Mouse (Mus musculus) forelimb bud, embryonic 11.5 days (tissue): ENCODE measurements around the gene Efemp2.
A peak's percentile ranks its signal among the peaks of the same experiment; 100 is the strongest.

Experiments
- DNase-seq: peaks from one replicate; pipeline ENCODE4 v3.0.0-alpha.2; 2012; ENCODE audit warnings: low read depth, low spot score

Gene Efemp2

DNA sequence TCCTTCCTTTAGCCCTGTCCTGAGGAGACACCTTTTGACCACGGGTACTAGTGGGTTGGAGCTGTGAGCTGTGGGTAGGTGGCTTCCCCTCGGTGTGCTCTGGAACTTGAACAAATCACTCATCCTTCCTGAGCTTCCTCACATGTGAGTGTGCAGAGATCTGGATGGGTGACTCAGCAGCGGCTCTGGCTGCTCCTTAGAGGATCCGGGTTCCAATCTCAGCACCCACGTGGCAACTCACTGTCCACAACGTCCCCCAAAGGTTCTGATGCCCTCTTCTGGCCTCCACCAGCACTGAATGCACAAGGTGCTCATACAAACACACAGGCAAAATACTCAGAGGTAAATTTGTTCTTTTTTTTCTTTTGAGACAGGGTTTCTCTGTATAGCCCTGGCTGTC lies 22.0 kb upstream of the Efemp2 start:
- no peak for DNase-seq

DNA sequence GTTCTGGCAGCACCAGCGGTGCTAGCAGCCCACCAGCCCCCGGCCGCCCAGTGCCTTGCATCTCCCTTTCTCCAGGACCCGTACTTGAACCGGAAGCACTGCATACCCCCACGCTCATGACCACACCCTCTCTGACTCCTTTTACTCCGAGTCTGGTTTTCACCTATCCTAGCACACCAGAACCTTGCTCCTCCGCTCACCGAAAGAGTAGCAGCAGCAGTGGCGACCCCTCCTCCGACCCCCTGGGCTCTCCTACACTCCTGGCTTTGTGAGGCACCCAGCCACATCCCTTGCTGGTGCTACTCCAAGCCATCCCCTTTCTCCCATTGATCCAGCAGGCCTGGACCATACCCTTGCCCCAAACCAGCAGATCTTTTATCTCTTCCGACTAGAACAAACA lies 18.7 kb upstream of the Efemp2 start:
- no peak for DNase-seq

DNA sequence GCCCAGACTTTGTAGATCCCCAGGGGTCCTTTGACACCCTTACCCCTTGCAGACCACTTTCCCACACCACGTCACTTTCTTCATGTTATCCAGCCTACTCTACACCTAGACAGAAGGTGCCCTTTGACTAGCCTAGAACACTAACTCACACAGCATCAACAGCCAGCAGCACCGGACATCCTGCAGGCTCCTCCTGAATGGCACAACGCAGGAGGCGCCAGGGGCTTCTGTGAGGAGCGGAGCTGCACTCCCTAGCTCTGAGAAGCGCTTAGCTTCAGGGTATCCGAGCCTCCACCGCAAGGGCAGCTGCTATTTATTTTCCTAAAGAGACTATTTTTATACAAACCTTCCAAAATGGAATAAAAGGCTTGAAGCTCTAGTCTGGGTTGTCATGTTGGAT lies 18.2 kb upstream of the Efemp2 start:
- no peak for DNase-seq

DNA sequence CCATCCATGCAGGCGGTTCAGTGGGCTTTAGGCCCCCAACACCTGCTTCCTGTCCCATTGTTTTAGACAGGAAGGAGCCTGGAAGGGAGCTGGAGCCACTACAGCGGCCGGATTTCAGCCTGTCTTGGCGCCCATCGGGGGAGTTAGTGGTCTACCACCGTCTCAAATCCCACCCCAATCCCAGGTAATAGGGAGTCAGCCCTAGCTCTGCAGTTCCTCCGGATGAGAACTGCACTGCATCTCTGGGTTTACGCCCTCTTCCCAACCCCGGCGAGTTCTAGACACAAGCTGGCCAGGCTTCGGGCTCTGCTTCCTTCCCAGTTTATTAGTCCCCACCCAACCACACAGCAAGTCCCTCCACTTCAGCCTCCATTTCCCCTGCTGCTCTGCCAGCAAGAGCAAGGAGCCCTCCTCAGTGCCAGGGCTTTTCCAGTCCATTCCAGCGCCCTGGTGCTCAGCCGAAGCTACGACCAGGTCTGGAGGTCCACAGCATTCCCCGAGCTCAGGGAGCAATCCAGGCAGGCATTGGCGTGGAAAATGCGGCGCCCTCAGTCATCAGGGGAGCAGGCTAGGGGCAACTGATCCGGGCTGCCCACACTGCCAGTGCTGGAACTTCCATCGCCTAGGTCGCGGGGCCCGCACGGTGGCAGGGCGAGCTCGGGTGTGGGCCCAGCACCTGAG lies 17.4 kb upstream of the Efemp2 start:
- peak; percentile 14 for DNase-seq

DNA sequence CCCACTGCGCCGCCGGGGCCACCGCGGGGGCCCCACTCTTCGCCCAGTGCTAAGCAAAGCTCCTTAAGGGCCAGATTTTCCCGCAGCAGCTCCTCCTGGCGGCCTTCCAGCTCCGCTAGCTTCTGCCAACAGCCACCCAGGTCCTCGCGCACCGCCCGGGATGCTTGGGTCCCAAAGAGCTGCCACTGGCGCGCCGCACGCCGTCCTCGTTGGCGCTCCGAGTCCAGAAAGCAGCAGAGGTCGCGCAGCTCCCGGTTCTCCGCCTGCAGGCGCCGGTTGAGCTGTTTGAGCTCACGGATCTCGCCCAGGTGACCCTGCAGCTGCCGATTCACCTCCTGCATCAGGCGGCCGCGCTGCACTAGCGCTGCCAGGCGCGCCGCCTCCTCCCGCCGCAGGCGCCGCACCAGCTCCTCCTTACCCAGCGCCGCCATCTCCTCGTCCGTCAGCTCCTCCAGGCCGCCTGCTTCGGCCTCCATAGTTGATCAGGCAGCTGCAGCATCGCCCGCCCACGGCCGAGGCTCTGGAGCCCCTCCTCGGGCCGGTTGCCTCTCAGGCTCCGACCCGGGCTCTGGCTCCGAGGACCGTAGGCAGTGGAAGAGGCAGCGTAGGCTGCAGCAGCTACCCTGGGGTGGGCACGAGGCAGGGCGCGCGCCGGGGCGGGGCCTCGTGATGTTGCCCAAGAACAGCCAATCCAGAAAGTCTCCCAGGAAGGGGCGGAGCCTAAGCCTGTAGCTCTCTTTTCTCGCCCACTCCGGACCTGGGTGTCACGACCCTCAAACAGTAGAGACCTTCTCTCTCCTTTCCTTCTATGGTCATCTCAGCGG lies 16.6 kb upstream of the Efemp2 start:
- peak; percentile 88 for DNase-seq

GRCm38 (mm10) chr19:5457746-5458442 lies 15.9 kb upstream of the Efemp2 start, which contains the start of gene Ccdc85b:
Gene Ccdc85b (minus strand): TSS chr19:5457894.
- no peak for DNase-seq

- DNase-seq = no peak
These were observed 14.7 kb upstream of the Efemp2 start for GRCm38 (mm10) chr19:5459019-5459418.

DNA sequence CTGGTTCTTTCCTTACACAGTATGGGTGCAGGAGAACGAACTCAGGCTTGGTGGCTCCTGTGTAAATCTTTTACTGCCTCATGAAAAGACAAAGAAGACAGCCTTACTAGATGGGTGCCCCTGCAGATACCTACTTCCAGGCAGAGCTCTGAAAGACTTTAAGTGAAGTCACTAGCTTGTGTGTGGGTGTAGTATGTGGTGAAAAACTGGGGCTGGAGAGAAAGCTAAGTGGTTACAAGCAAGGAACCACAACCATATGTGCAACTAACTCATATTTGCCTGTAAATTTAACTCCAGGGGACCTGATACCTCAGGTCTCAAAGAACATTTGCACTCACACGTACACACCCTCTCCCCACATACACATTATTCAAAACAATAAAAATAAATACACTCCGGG lies 13.9 kb upstream of the Efemp2 start:
- DNase-seq = no peak

DNA sequence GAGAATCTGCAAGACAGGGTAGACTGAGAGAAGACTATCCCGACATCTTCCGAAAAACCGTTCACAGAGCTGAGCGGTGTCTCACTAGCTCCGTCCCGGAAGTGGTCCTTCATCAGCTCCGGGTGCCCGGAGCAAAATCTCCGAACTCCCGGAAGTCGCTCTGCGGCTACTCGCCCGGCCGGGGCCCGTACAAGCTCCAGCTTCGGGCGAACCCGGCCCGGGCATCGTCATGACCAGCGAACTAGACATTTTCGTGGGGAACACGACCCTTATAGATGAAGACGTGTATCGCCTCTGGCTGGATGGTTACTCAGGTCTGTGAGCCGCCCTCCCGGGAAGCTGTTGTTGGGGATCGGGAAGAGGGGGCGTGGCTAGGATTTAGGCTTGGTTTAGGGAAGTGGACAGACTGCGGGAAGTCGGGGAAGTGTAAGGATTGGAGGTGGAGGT lies 13.3 kb upstream of the Efemp2 start, which contains the start of gene Fibp:
Gene Fibp, plus strand, starts transcription at position 151 of the 447 bp plus-strand sequence.
- DNase-seq = peak; percentile 92

- no peak for DNase-seq
These were observed 12.3 kb upstream of the Efemp2 start for GRCm38 (mm10) chr19:5461411-5461810.

- no peak for DNase-seq
These were observed 10.5 kb upstream of the Efemp2 start for GRCm38 (mm10) chr19:5463212-5463611.

GRCm38 (mm10) chr19:5463791-5464562 lies 9.8 kb upstream of the Efemp2 start:
- DNase-seq = peak; percentile 85

DNA sequence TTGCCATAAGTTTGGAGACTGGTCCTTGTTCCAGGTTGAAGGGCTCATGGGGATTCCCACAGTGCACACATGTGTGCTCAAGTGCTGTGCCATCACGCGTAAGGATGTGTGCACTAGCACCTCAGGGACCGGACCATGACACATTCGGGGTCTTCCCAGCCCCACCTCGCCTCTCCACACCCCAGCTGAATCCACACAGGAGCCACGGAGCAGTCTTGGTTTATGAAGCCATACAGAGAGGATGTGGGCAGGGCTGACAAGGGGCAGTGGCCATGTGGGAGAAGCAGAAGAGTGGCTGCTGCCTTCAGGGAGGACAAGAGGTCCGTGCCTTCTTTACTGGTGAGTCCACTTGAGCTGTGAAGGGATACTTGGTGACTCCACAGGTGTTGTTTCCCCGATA lies 8.7 kb upstream of the Efemp2 start:
- DNase-seq = no peak

DNA sequence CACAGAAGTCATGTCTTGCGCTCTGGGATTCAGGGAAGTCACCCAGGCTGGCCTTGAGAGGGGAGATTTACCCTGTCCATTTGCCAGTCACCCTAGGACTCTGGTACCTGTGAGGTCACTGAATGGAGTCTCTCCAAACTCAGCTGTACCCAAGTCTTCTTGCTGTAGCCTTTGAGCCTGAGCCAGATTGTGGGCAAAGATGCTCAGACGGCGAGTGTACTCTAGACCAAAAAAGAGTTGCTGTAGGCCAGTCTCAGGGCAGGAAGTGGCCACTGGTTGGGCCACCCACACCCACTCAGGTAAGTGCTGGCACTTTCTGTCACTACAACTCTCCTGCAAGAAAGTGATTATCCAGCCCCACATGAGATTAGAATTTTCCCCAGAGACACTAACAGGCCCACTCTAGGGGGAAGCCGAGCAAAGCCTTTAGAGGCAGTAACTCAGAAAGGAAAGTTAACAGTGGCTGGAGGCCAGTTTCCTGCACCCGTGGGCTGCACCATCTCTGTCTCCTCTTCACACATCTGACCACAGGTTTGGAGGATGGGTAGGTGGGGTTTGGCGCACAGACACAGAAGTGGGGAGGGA lies 6.7 kb upstream of the Efemp2 start:
- no peak for DNase-seq

DNA sequence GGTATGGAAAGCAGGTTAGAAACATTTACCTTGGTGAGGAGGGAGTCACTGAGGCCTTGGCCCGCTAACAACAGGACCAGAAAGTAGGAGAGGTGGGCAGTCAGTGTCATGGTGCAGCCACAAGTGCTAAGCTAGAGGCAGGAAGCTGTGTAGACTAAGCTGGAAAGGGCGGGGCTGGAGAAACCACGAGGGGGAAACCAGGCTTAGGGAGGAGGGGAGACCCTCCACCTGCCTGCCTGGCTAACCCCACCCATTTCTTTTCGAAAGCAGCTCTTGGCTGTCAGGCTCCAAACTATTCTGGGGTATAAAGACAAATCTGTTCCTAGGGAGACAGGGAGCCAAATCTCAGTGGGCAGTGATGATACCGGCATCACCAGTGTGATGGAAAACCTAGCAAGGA lies 5.4 kb upstream of the Efemp2 start, which contains the start of gene Ctsw:
Gene Ctsw, minus strand, starts transcription at position 134 of the 400 bp plus-strand sequence.
- DNase-seq = no peak

DNA sequence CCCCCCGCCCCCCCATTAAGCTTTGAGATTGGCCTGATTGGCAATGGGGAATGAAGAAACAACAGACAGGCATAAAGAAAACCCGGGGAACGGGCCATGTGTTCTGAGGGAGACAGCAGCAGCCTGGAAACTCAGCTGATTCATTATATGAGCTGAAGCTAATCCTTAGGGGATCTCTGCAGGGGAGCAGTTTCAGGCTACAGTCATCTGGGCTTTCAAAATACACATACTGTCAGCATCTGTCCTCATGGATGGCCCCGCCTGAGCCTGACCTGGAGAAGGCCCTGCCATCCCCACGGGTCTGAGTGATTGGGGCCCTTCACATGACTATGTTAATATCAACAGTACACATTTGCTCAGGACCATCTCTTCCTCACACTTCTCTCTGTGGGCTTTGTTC lies 1.9 kb upstream of the Efemp2 start:
- DNase-seq = no peak

- DNase-seq = no peak
These were observed 897 bp upstream of the Efemp2 start for GRCm38 (mm10) chr19:5472857-5473256.

DNA sequence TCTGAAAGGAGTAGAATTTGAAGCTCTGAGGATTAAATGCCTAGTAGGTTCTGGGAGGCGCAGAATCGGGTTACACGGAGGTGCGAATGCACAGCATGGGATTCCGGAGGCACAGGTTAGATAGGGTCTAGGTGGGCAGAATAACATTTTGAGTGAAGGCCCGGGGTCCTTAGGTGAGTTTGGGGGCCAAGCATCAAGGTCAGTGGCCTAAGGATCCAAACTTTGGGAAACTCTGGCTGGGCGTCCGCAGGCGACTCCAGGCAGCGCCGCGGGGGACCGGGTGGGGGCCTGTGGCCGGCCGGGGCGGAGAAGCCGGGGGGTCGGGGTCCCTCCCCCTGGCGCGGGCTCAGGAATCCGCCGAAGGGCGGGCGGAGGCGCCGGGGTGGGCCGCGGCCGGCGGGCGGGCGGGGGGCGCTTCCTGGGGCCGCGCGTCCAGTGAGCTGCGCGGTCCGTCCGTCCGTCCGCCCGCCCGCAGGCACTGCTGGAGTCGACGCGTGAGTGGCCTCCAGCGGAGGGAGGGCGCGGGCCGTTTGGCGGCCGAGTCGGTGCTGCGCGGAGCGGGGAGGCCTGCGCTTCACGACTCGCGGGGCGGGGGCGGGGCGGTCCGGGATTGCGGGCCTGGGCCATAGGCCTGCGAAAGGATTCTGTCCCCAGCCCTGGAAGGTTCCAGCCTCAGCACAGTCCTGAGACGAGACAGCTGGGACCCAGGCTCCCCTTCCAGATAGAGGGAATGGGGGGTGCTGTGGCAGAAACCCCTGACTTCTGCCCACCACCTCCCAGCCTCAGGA lies 721 bp downstream of the Efemp2 start:
- no peak for DNase-seq

GRCm38 (mm10) chr19:5475069-5475714 lies 1.4 kb downstream of the Efemp2 start:
- no peak for DNase-seq
